Mouse (Mus musculus) ES-E14 (cell line): ENCODE data around the gene Mcm3. TPM values are rescaled to one million over a fixed set of nuclear protein-coding genes. Genes with fewer than 3 reads are reported as not detected.

Experiments
- DNase-seq: peaks from one replicate; pipeline ENCODE4 v3.0.0-alpha.2; 2013; ENCODE audit warnings: low read depth, low spot score
- H3K27ac ChIP-seq: 2 replicates; pipeline ENCODE4 v1.5.1; 2012; ENCODE audit warnings: low read depth, mild to moderate bottlenecking, low read length, moderate library complexity, mixed read lengths; ENCODE audit not compliant: poor library complexity, insufficient read depth, severe bottlenecking
- H3K36me3 ChIP-seq: 2 replicates; pipeline ENCODE4 v1.6.1; 2012; ENCODE audit warnings: mild to moderate bottlenecking, low read length, moderate library complexity, mixed read lengths; ENCODE audit not compliant: control insufficient read depth, poor library complexity, insufficient read depth, severe bottlenecking
- H3K4me1 ChIP-seq, 2 experiments: fragments of 150-350 bp in 1 of 2; sonication (generic) in 1 of 2; 2 replicates each; pipeline ENCODE4 v1.6.1; 2012; ENCODE audit warnings: low read length in 2 of 2, mild to moderate bottlenecking in 1 of 2, mixed read lengths in 1 of 2; ENCODE audit not compliant: control insufficient read depth in 2 of 2, insufficient read depth in 2 of 2, poor library complexity in 1 of 2
- H3K4me3 ChIP-seq, 2 experiments: fragments of 150-350 bp in 1 of 2; sonication (generic) in 1 of 2; 2 replicates each; pipeline ENCODE4 v1.5.1; 2012; ENCODE audit warnings: low read length in 2 of 2, low read depth in 1 of 2, mild to moderate bottlenecking in 1 of 2, mixed read lengths in 1 of 2; ENCODE audit not compliant: insufficient read depth in 1 of 2, poor library complexity in 1 of 2, severe bottlenecking in 1 of 2
- H3K9ac ChIP-seq: 2 replicates; pipeline ENCODE4 v1.6.1; 2012; ENCODE audit warnings: low read depth, mild to moderate bottlenecking, low read length, mixed read lengths; ENCODE audit not compliant: poor library complexity, insufficient read depth, severe bottlenecking
- H3K9me3 ChIP-seq: fragments of 150-350 bp; sonication (generic); 2 replicates; pipeline ENCODE4 v1.6.1; 2012; ENCODE audit warnings: low read depth, mild to moderate bottlenecking, low read length; ENCODE audit not compliant: control insufficient read depth, insufficient read depth
- CHD2 ChIP-seq: IDR thresholded peaks from 2 replicates; pipeline ENCODE4 v1.6.1; 2014; ENCODE audit warnings: mild to moderate bottlenecking, low read depth, low read length, inconsistent platforms
- HCFC1 ChIP-seq: IDR thresholded peaks from 2 replicates; pipeline ENCODE4 v1.6.1; 2012; ENCODE audit warnings: low read length, inconsistent platforms, borderline replicate concordance; ENCODE audit not compliant: insufficient read depth
- MAFK ChIP-seq: IDR thresholded peaks from 2 replicates; pipeline ENCODE4 v1.6.1; 2014; ENCODE audit warnings: mild to moderate bottlenecking, low read depth, low read length, inconsistent platforms; ENCODE audit not compliant: insufficient read depth
- ZC3H11A ChIP-seq: IDR thresholded peaks from 2 replicates; pipeline ENCODE4 v1.6.1; 2012; ENCODE audit warnings: low read depth, mild to moderate bottlenecking, inconsistent platforms, low read length, borderline replicate concordance
- ZNF384 ChIP-seq: IDR thresholded peaks from 2 replicates; pipeline ENCODE4 v1.6.1; 2012; ENCODE audit warnings: low read depth, low read length, inconsistent platforms
- in situ Hi-C, 2 experiments: fragments of 600-800 bp; cut with MboI; formaldehyde crosslinking; loops; one replicate each; pipeline ENCODE4 v1.15.1; 2025; ENCODE audit warnings: low sequenced_read_pairs in 2 of 2, inconsistent platforms in 1 of 2; ENCODE audit not compliant: unreplicated experiment in 2 of 2
- total RNA-seq: library from RNA; depleted of rRNA; stranded (reverse); fragments of 300-350 nt; gene quantifications from 2 replicates; pipeline ENCODE4 v1.2.3, GENCODE M21; 2012; rRNA removed

The Mcm3 gene
- total RNA-seq, 1 experiment = 179 TPM

DNA sequence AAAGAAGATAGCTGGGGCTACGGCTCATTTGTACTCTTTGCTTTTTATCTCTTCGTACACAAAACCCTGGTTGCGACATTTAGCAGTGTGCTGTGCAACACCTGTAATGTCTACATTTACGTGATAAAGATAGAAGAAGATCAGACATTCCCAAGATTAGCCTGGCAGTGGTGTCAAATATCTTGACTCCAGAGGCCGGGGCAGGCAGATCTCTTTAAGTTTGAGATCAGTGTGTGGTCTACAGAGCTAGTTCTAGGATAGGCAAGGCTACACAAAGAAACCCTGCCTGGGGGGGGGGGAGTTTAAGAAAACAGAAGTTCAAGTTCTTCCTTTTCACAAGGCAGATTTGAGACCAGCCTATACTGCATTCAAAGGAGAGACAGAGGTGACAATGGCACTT lies 59.8 kb downstream of the Mcm3 start:
- Histone ChIP-seq H3K4me1 (peaks cover 3 to 6% of the 10 kb centered on the region in 2 experiments; a peak in 3 of 4 replicates), H3K4me3 (no peak overlapping the region), H3K27ac (no peak overlapping the region; the same call in 1 of the 2 replicates), H3K9ac (no peak overlapping the region), H3K9me3 (no peaks in the 10 kb centered on the region), H3K36me3 (no peaks in the 10 kb centered on the region)
- no peak for TF ChIP-seq MAFK
- TF ChIP-seq CHD2 = no peak
- no peak for TF ChIP-seq ZNF384
- in situ Hi-C loops = no loop called here
- DNase-seq = peak; percentile 73

DNA sequence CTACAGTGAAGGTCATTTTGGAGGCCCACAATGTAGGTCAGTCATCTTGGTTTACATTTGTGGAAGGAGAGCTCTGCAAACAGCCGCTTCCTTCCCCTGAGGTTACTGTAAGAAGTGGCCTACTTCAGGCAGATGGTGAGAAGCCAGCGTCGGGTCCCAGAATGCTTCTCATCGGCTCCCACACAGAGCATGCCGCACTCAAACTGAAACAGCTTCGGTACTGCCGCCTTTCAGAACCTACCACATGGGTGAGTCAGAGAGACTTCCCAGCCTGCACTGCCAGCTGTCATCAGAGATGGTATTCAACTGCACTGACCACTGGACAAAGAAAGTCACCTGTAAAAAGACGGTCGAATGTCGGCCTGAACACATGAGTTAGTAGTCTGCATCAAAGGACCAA lies 60.3 kb downstream of the Mcm3 start:
- TF ChIP-seq ZC3H11A (no peak), HCFC1 (no peak), CHD2 (no peak), MAFK (no peak), ZNF384 (no peak)
- DNase-seq = no peak
- Histone ChIP-seq H3K36me3 (no peaks in the 10 kb centered on the region), H3K27ac (no peak overlapping the region; the same call in 1 of the 2 replicates), H3K9me3 (no peaks in the 10 kb centered on the region), H3K9ac (no peak overlapping the region; the same call in 1 of the 2 replicates), H3K4me3 (no peak overlapping the region), H3K4me1 (peaks cover 3 to 6% of the 10 kb centered on the region in 2 experiments; a peak in 3 of 4 replicates)
- in situ Hi-C loops = no loop called here

DNA sequence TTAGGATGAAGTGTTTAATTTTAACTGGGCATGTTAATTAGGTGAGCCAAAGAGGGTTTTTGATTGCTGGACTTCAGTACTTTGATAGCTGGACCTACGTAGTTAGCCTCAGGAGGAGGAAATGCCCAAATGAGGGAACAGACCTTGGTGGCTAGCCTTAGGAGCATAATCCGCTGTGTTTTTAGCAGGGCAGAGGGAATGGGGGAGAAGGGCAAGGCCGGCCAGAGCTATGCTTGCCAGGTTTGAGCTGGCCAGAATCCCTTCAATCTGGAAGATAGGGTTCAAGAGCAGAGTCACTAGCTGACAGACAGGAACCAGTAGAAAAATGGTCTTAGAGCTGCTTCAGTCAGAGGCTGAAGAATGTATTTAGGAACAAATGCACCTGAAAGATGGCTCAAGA lies 62.5 kb downstream of the Mcm3 start:
- no peak for DNase-seq
- TF ChIP-seq CHD2 = no peak
- no peak for TF ChIP-seq HCFC1
- TF ChIP-seq MAFK = no peak
- no peak for TF ChIP-seq ZNF384
- no peak for TF ChIP-seq ZC3H11A
- H3K4me1 ChIP-seq = peaks cover 3 to 6% of the 10 kb centered on the region in 2 experiments; a peak in 3 of 4 replicates
- no peak overlapping the region for H3K4me3 ChIP-seq
- H3K36me3 ChIP-seq = no peaks in the 10 kb centered on the region
- in situ Hi-C loops = no loop called here
- H3K27ac ChIP-seq = no peak overlapping the region
- H3K9me3 ChIP-seq = no peaks in the 10 kb centered on the region
- H3K9ac ChIP-seq = no peak overlapping the region

DNA sequence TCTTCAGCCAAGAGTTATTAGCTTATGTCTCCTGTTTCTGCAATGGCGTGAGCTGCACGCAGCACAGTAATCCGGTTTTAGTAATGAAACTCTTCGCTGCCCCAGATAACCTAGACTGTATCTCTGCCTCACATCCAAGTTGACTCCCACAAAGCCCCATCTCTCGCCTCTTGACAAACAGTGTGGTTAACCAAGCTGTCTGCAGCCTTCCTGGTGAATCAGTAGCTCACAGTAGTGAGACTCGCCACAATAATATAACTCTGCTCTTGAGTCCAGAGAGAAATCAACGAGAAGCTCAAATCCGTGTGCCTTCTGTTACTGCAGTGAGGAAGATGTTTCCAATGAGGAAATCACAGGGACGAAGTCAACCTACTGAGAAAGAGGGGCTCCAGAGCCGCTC lies 65.7 kb downstream of the Mcm3 start:
- Histone ChIP-seq H3K9ac (no peak overlapping the region), H3K4me3 (no peak overlapping the region), H3K4me1 (peaks cover 0 to 1% of the 10 kb centered on the region in 2 experiments; a peak in 1 of 4 replicates), H3K36me3 (no peaks in the 10 kb centered on the region), H3K9me3 (no peaks in the 10 kb centered on the region), H3K27ac (no peak overlapping the region)
- no peak for DNase-seq
- in situ Hi-C loops = no loop called here
- no peak for TF ChIP-seq HCFC1
- TF ChIP-seq ZNF384 = no peak
- TF ChIP-seq MAFK = no peak
- no peak for TF ChIP-seq ZC3H11A
- no peak for TF ChIP-seq CHD2

Other genes with a start within 250 kb of the Mcm3 start
- gene Pkhd1, start 202.2 kb downstream of the Mcm3 start, total RNA-seq = 2.0 and 4.3 TPM in 2 replicates
- gene Il17a, start 89.4 kb downstream of the Mcm3 start, total RNA-seq = not detected in 2 replicates
- gene Il17f, start 29.7 kb downstream of the Mcm3 start, total RNA-seq = 0.58 and 1.0 TPM in 2 replicates
- 1.7 and 3.2 TPM in 2 replicates for gene Paqr8, start 70.3 kb upstream of the Mcm3 start, total RNA-seq
- 1.7 and 1.8 TPM in 2 replicates for gene Efhc1, start 131.3 kb upstream of the Mcm3 start, total RNA-seq